Mouse (Mus musculus): Measurements from ENCODE around the gene Ccno.

Gene Ccno

DNA sequence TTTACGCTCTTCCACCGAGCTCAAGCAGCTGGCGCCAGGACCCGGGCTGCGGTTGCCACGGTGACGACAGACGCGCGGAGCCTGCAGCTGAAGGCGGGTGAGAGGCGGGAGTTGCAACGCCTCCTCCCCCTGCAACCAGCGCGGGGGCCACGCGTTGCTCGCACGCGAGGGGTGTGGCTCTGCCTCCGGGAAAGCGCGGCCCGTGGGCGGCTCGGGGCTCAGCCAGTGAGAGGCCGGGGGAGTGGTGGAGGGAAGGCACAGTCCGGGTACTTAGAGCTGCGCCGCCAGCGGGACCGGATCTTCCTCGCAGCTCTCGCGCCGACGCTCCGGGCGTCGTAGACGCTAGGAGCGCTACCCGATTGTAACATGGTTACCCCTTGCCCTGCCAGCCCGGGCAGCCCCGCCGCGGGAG lies at the start of gene Ccno:
TSS of gene Ccno (plus strand) at position 271 of the 412 bp plus-strand sequence.
- DNase-seq (ENCODE audit: low spot score in 2 of 2), result peak; percentile 80 to 86

DNA sequence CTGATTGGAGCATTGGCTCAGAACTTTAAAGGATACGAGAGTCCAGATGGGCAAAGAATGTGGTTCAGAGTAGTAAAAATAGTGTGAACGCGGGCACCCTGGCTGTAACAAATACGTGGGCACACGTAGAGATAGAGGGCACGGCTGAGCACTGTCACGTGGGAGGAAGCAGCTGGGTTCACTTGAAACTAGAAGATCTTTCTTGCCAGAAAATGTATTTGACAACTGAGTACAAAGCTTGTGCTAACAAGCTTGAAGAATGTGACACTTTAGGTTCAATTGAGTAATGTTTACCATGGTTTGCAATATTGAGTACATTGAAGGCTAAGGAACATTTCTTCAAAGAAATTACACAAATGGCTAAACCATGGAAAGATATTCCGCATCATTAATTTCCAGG lies 49.5 kb upstream of the Ccno start:
- no peak for DNase-seq (ENCODE audit: low spot score in 2 of 2)

DNA sequence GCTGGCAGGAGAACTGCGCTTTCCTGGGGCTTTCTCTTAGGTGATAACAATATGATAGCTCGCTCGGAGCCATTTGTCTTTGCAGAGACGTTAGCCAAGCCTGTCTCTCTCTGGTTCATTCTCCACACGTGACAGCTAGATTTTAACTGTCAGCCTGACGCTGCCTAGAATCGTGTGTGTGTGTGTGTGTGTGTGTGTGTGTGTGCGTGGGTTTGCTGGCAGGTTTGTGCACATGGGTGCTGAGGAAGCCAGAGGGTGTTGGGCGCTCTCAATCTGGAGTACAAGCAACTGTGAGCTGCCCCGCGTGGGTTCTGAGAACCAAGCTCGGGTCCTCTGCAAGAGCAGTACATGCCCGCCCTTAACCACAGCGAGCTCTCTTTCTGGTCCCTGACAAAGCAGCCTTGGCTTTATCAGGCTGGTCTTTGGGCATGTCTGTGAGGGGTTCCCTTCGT lies 45.7 kb upstream of the Ccno start:
- no peak for DNase-seq (ENCODE audit: low spot score in 2 of 2)

DNA sequence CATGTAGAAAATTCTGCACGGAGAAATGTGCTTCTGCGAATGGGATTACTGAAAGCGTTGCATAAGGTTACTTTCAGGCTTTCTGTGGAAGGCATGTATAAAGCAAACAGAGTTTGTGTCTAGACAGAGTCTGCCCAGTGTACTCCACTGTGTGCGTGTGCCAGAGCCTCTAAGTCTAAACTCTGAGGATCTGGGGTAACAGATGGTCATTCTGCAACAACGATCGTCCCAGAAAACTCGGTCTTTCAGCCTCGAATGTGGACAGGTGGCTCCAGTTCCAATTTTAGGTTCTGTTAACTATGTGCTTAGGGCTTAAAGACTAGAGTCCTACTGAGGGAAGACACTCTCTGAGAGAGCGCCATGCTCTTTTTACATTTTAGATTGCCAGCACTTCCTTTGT lies 42.3 kb upstream of the Ccno start:
- no peak for DNase-seq (ENCODE audit: low spot score in 2 of 2)

DNA sequence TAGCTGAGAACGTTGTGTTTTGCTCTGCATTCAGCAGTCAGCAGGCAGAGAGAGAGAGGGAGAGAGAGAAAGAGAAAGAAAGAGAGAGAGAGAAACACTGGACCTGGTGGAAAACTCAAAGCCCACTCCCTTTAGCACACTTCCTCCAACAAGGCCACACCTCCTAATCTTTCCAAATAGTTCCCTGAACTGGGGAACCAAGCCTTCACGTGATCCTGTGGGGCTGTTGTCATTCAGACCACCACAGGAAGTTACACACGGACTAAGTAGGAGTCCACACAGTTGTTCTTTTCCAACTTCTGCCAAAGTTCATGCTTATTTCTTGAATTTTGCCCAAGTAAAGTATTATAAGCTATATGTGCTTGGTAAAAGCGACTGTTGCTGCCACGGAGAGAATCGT lies 41.7 kb upstream of the Ccno start:
- DNase-seq (ENCODE audit: low spot score in 2 of 2), result no peak

DNA sequence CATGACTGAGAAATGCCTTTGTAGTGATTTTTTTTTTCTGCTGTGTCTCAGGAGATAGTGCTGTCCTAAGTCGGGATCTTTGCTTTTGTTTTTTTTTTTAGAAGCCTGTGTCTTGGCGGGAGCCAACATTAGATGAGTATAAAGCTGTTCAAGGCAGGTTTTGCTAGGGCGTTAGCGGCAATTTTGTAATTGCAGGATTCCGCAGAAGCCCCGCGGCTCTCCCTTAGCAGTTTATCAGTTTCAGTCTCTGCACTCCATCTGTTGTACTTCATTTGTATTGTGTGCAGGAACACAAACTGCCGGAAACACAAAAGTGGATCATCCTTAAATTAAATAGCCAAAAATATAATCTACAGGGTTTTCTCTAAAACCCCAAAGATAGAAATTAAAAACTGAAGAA lies 33.5 kb upstream of the Ccno start:
- DNase-seq (ENCODE audit: low spot score in 2 of 2), result no peak

DNA sequence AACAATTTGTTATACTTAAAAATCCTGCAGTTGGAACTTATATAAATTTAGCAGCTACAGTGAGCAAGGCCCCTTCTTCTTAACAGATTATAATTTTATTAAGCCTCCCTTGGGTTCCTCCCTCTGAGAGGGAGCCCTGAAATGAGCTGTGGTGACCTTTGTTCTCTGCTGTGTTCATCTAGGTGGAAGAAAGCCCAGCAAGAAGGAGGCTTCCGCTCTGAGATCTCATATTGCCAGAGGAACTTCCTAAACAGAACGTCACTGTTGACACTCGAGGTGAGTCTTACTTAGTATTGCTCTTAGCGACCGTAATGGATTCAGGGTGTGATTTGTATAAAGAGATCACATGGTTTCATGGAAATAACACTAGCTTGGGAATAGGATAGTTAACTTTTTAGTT lies 24.5 kb upstream of the Ccno start:
- DNase-seq (ENCODE audit: low spot score in 2 of 2), result no peak

DNA sequence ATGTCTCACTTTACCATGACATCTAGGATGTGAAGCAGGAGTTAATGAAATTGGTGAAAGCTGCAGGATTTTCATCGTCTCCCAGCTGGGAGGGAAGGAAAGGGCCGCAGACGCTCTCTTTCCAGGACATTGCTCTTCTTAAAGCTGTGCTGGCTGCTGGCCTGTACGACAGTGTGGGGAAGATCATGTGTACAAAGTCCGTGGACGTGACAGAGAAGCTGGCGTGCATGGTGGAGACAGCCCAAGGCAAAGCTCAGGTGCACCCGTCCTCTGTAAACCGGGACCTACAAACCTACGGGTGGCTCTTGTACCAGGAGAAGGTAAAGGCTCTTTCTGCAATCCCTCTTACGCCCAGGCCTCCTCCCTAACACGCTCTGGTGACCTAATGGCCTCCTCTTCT lies 23.2 kb upstream of the Ccno start:
- DNase-seq (ENCODE audit: low spot score in 2 of 2), result no peak

DNA sequence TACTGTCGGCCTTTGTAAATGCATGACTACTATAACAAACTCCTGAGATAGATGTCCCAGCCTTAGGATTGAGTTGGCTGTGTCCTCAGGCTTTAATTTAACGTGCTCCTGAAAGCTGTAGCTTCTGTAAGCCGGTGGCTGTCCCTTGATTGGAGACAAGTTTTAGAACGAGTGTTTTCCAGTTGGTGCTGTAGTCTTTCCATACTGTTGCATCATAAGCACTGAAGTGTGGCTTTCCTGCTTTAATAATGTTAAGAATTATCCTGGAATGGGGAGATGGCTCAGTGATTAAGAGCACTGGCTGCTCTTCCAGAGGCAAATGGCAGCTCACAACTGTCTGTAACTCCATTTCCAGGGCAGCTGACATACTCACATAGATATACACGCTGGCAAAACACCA lies 20.3 kb upstream of the Ccno start:
- DNase-seq (ENCODE audit: low spot score in 2 of 2), result no peak

DNA sequence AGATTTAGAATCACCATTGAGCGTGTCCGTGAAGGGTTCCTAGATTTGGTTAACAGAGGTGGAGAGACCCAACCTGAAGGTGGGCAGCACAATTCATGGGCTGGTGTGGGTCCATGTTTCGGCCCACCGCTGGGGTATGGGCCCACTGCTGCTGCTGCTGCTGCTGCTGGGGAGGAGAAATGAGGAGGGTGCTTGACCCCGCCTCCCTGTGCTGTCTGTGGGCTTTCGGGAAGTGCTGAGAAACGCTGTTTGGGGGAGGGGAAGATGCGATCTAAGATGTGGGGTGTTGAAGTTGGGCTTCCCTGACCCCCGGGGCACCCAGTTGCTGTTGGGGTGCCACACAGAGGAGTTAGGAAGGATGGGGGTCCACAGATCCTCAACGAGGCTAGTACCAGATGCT lies 10.9 kb upstream of the Ccno start:
- no peak for DNase-seq (ENCODE audit: low spot score in 2 of 2)

DNA sequence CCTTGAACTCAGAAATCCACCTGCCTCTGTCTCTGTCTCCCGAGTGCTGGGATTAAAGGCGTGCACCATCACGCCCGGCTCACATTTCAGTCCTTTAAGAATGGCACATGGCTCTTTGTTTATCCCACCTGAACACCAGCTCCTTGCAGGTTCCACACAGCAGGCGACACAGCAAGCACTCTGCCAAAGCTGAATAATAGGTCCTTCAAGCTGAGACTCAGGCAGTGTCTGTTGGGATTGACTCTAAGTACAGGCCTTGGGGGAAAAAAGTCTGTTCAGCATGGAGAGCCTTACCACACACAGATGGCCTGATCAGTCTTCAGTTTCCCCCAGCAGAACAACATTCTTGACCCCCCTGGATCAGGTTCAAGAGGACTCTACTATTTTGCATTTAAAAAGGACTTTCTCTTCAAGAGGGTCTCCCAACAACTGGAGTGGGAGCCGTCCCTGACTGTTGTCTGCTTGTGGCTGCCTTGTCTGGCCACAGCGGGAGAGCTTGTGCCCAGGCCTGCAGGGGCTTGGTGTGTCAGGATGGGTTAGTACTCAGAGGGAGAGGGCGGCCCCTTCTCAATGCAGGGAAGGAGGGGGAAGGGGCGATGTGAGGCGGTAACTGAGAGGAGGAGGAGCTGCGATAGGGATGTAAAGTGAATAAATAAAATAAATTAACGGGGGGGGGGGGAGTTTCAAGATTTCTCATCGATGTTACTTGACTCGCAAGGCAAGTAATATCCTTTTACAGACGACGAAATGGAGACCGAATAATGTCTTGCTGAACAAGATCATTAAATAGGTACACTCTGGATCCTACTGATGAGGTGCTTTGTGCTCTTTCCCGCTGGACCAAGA lies 1.8 kb upstream of the Ccno start:
- DNase-seq (ENCODE audit: low spot score in 2 of 2), result no peak

DNA sequence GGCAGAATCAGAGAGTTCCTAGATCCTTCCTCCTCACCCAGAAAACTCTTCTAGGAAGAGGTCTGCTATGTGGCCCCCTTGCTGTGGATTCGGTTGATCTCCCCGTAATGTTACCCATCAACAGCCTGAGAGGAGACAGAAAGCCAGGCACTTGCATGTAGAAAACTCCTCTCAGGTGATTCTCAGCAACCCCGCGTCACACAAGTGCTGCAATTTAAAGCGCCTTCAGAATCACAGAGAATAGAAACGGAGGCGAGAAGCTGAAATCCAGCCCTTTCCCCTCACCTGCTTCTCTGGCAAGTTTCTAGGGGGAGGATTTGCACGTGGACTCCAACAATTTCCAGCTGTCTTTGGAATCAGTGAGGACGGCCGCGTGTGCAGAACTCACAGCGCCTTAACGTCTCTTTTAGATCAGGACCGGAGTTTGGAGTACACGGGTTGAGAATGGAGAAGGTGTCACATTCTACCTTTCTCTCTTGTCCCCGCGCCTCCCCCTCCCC lies 1.1 kb upstream of the Ccno start:
- DNase-seq (ENCODE audit: low spot score in 2 of 2), result no peak

DNA sequence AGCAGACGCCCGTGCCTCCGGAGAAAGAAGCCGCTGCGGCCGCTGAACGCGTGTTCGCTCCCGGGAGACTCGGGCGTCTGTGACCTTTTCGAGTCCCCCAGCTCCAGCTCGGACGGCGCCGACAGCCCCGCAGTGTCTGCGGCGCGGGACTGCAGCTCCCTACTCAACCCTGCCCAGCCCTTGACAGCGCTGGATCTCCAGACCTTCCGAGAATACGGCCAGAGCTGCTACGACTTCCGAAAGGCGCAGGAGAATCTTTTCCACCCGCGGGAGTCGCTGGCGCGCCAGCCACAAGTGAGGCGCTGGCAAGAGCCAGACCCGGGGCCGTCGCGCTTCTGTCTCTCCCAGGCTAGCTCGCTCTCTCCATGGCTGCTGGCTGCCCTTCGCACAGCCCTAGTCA lies 389 bp downstream of the Ccno start:
- DNase-seq (ENCODE audit: low spot score in 2 of 2), result no peak

DNA sequence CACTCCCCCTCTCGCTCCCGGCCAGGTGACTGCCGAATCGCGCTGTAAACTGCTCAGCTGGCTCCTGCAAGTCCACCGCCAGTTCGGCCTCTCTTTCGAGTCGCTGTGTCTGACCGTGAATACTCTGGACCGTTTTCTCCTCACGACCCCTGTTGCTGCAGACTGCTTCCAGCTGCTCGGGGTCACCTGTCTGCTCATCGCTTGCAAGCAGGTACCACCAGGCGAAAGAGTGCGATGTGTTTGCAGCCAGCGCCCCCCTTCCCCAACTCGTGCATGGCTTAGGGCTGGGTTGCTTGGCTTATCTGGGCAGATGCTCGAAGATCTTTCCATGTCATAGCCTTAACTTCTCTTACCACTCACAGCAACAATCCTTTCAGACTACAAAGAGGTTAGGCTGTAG lies 1.3 kb downstream of the Ccno start:
- DNase-seq (ENCODE audit: low spot score in 2 of 2), result no peak

DNA sequence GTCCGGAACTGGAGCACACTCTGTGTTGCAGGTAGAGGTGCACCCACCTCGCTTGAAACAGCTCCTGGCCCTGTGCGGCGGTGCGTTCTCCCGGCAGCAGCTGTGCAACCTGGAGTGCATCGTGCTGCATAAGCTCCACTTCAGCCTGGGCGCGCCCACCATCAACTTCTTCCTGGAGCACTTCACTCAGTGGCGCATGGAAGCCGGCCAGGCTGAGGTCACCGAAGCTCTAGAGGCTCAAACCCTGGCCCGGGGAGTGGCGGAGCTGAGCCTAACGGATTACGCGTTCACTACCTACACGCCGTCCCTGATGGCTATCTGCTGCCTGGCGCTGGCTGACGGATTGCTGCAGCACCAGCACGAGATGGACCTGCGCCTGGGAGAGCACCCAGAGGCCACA lies 1.9 kb downstream of the Ccno start:
- DNase-seq (ENCODE audit: low spot score in 2 of 2), result no peak

DNA sequence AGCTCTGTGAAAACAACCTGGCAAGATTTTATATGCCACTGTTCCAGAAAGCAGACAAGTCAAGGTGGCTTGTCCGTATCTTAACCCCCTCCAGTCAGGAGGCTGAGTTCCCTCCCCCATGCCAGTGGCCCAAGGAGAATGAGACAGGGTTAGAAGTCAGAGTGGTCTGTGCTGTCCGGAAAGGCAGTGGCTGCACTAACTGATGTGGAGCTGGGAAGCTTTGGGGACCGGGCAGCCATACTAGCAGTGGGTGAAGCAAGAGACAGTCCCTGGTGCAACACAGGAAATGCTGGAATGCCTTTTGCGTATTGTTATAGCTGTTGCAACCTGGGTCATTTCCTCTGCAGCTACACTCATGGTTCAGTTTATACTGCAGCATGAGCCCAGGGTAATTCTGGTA lies 2.7 kb downstream of the Ccno start:
- no peak for DNase-seq (ENCODE audit: low spot score in 2 of 2)

DNA sequence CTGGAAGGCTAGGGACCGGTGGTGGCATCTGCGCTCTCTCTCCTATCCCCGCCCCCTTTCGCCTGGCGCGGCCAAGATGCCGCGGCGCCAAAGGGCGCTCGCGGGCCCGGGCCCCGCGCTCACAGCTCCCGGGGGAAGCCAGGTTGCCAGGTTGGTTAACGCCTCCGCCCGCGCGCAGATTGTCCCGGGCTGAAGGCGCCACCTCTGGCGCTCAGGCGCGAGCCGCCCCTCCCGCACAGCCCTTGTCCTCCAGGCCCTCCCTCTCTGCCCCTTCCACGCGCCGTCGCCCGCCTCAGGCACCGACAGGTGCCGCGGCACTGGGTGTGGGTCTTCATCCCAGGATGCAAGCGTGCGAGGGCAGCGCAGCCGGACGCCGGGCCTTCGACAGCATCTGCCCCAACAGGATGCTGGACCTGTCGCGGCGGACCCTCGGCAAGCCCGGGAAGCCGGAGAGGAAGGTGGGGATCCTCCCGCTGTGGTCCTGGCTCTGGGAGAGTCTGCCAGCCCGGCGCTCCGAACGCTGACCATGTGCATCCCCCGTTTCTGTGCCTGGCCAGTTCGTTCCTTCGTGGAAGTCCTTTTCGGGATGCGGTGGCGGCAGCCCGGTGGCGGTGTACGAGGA lies 6.0 kb downstream of the Ccno start, which contains the start of gene Mcidas:
TSS of gene Mcidas (plus strand) at position 315 of the 622 bp plus-strand sequence.
- peak in 1 of 2 experiments; percentile 27 for DNase-seq (ENCODE audit: low spot score in 2 of 2)

DNA sequence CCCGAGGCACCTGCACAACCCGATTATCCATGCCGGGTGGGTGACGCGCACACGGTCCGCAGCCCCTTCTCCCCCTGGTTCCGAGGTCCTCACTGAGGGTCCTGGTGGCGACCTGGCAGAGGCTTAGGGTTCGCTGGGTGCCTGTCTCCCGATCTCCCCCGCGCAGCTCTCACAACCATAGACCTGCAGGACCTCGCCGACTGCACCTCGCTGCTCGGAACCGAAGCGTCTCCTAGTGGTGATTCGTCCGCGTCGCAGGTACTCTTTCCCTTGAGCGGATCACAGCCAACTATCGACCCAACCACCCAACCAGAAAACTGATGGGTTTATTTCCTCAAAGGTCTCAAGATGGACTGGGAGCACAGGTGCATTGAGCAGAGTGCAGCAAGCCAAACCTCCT lies 6.6 kb downstream of the Ccno start:
- DNase-seq (ENCODE audit: low spot score in 2 of 2), result peak in 1 of 2 experiments; percentile 67

DNA sequence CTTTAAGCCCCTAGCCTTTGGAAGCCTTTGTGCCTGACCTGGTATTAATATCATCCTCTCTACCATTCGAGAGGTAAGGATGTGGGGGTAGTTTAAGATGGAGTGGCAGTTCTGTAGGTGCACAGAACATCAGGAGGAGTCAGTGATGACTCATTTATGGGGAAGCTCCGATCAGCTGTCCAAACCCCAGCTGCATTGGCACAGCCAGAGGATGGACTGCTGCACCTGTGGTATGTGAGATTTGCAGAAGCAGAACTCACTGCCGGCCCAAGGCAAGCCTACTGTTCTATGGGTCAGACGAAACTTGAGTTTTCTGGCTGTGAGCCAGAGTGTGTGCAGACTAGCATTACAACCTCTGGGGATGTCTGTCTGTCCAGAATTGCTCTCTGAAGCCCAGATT lies 8.8 kb downstream of the Ccno start:
- DNase-seq (ENCODE audit: low spot score in 2 of 2), result no peak

DNA sequence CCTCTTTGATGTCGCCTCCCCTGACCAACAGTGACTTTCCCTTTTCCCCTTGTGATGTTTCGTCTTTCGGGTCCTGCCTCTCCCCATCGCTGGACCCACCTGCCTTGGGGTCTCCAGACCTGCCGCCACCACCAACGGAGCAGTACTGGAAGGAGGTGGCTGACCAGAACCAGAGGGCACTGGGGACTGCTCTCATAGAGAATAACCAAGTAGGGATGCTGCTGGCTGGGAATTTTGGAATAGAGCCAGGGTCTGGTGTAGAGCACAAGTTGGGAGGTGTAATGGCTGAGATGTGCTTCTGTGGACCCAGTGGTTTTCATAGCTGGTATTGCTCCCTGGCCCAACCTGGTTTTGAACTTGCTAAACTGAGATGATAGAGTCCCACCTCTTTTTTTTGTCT lies 9.8 kb downstream of the Ccno start:
- DNase-seq (ENCODE audit: low spot score in 2 of 2), result no peak

DNA sequence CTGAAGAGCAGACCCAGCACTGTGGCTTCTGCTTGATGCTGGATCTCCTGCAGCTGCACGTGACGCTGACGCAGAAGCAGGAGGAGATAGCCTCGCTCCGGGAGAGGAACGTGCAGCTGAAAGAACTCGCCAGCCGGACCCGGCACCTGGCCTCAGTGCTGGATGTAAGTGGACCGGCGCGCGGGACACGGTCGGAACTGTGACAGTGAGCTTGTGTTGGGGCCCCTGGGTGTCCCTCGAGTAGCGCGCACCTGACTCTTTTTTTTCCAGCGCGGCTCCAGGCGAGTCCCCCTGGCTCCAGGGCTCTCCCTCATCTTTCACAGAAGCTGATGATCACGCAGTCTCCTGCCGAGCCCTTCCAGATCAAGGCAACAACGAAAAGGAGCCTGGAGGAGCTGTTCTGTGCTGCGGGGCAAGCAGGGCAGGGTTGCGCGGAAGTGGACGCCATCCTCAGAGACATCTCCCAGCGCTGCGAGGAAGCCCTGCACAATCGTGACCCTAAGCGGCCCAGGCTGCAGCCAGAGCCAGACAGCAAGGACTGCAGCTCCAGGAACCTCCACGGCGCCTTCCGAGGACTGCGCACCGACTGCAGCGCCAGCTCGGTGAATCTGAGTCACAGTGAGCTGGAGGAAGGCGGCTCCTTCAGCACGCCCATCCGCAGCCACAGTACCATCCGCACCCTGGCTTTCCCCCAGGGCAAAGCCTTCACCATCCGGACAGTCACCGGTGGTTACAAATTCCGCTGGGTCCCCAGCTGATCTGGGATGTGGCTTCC lies 11.0 kb downstream of the Ccno start:
- DNase-seq (ENCODE audit: low spot score in 2 of 2), result no peak

DNA sequence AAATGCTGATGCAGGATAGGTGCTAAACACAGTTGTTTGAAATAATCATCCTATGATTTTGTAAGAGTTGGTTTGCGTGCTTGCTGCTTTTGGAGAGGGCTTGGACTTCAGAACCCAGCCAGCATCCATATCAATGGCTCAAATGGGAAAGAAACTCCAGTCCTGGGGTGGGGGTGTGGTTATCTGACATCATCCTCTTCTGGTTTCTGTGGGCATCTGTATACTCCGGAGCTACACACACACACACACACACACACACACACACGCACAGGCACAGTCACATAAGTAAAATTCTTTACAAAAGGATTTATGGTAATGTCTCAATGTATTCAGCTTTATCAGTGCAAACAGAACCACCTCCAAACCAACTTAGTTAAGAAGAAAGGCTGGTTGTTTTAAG lies 12.5 kb downstream of the Ccno start:
- no peak for DNase-seq (ENCODE audit: low spot score in 2 of 2)
